In the genomic region with DNA sequence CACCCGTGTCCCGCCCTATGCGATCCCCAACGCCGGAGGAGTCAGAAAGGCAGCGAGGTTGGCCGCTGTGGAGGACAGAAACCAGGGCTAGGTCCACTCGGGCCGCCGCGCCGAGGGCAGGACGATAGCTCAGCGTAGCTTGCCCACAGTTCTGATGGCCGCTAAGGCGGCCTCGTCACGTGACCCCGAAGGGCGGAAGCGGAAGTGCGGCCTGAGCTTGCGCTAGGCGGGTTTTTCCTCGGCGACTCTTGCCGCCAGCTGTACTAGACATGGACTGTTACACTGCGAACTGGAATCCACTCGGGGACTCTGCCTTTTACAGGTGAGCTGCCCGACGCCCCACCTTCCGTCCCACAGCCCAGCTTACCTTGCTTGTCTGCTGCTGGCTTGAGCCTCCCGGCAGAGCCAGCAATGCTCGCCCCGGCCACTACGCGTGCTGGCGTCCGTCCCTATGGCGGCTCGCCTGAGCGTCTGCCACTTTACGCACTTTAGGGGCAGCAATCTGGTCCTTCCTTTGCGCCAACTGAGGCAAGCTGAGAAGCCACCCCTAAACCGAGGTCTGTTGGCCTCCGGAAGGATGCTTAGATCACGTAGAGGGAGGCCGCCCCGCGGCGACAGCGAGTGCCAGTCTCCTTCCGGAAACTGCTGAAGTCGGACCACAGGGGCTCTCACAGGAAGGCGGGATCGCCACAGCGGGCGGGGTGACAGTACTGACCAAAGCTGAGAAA, we compare ENCODE assay signal across 8 mouse cellular contexts. TPM values are rescaled to one million over a fixed set of nuclear protein-coding genes. Genes with fewer than 3 reads are reported as not detected.
A peak's percentile ranks its signal among the peaks of the same experiment; 100 is the strongest.
DNase-seq lines count a peak whose midpoint lies in the region; ATAC-seq and TF ChIP-seq lines count a peak whose summit lies in the region.

Gene Vps16 (plus strand): TSS at position 214 of the 728 bp plus-strand sequence.
Gene Pced1a (minus strand): TSS at position 576 of the 728 bp plus-strand sequence.

- H3K27me3 ChIP-seq in megakaryocyte, embryonic 14.5 days (replicated peaks) = no peaks in the 10 kb centered on the region

- no peaks in the 10 kb centered on the region for H3K9me3 ChIP-seq in megakaryocyte, embryonic 14.5 days

- peaks cover 2% of the 10 kb centered on the region; the same call in 1 of the 2 replicates for H3K4me1 ChIP-seq in cortical plate, adult 2 months (ENCODE audit: control insufficient read depth, insufficient read depth, low read length)
- H3K4me1 ChIP-seq in megakaryocyte, embryonic 14.5 days = peaks cover 83% of the 10 kb centered on the region

- H3K36me3 ChIP-seq in megakaryocyte, embryonic 14.5 days (replicated peaks; ENCODE audit: low read length) = peaks cover 43% of the 10 kb centered on the region

- H3K27ac ChIP-seq in cortical plate, adult 2 months (ENCODE audit: insufficient read depth, low read length) = peak within 1 kb of the TSS; percentile 89

- TF ChIP-seq CTCF in cortical plate, adult 2 months (IDR thresholded peaks at IDR 0.05; ENCODE audit: extremely low read depth, insufficient read depth, low read length) = peak; percentile 27; the same call in 1 of the 2 replicates

- peak; percentile 93 for TF ChIP-seq POLR2A in cortical plate, adult 2 months (IDR thresholded peaks at IDR 0.05; ENCODE audit: extremely low read depth, insufficient read depth, low read length)

- H3K4me3 ChIP-seq in cortical plate, adult 2 months (ENCODE audit: insufficient read depth, low read length) = peak within 1 kb of the TSS; percentile 85
- H3K4me3 ChIP-seq in megakaryocyte, embryonic 14.5 days (replicated peaks) = peak within 1 kb of the TSS; percentile 94

- ATAC-seq in activated CD4-positive, CD25-positive, alpha-beta regulatory T cell, adult 4 months = peak; percentile 91

- peak; percentile 81 to 87 for DNase-seq in gastrocnemius, adult 8-10 months (ENCODE audit: low spot score in 2 of 2)
- peak; percentile 60 for DNase-seq in hindlimb bud, embryonic 11.5 days (ENCODE audit: extremely low spot score, low read depth, low spot score)
- peak; percentile 89 for DNase-seq in left cerebral cortex, adult 8-10 months (ENCODE audit: low spot score in 2 of 2)
- peak; percentile 95 for DNase-seq in right cerebral cortex, postnatal 10 days (ENCODE audit: low spot score in 2 of 2)
- DNase-seq in urinary bladder, postnatal 36 days (ENCODE audit: low spot score in 2 of 2) = peak; percentile 89 to 92

RNA-seq across cellular contexts. Expression of gene Vps16, which starts in this region (rescaled TPM):
- 100 to 1,000 TPM; 132 to 174 TPM for polyA plus RNA-seq in activated CD4-positive, CD25-positive, alpha-beta regulatory T cell, adult 4 months (2017; shearing (Covaris generic))
- polyA plus RNA-seq in cortical plate, adult 2 months (2012; rRNA removed) = 101 and 118 TPM in 2 replicates
- 10 to 100 TPM; 13.2 to 20.5 (median 18.2) TPM for total RNA-seq in gastrocnemius, adult 8-10 months (2022)
- 10 to 100 TPM; 67.2 to 90.4 (median 76.7) TPM for total RNA-seq in left cerebral cortex, adult 8-10 months (2022)
- 8.9 TPM in 1 of 2 replicates, not detected in the other for polyA plus RNA-seq in megakaryocyte, embryonic 14.5 days (2012; ENCODE audit: insufficient read depth, low replicate concordance)

RNA-seq across cellular contexts. Expression of gene Pced1a, which starts in this region (rescaled TPM):
- polyA plus RNA-seq in activated CD4-positive, CD25-positive, alpha-beta regulatory T cell, adult 4 months (2017; shearing (Covaris generic)) = 10 to 100 TPM; 11.6 to 18.4 TPM
- 24.6 and 27.9 TPM in 2 replicates for polyA plus RNA-seq in cortical plate, adult 2 months (2012; rRNA removed)
- total RNA-seq in gastrocnemius, adult 8-10 months (2022) = 1 to 10 TPM; 3.7 to 6.2 (median 3.8) TPM
- 10 to 100 TPM; 23.1 to 29.9 (median 24.1) TPM for total RNA-seq in left cerebral cortex, adult 8-10 months (2022)
- polyA plus RNA-seq in megakaryocyte, embryonic 14.5 days (2012; ENCODE audit: insufficient read depth, low replicate concordance) = 19.1 and 25.2 TPM in 2 replicates

Comparison
In these comparisons a context has a peak if more than half of its experiments do, and no peak if none do; other contexts are left out.
1. Peak in every context shown above with its lines: DNase-seq, ATAC-seq, H3K4me3 ChIP-seq and H3K27ac ChIP-seq.
2. RNA of gene Vps16 (polyA plus RNA-seq): 132 to 174 TPM in activated CD4-positive, CD25-positive, alpha-beta regulatory T cell, adult 4 months and 101 to 118 TPM in cortical plate, adult 2 months; 8.9 TPM in megakaryocyte, embryonic 14.5 days; every median in the first group is over 10 times any median in the second.